Mouse (Mus musculus) heart, adult 2 months (tissue): ENCODE measurements at regions not wholly inside any gene's neighbourhood (a gene's known extent, or its start where the extent isn't known, plus 50 kb on each side); places are given as distances from the start of the nearest gene placed in this dataset.

Experiments
- DNase-seq, 2 experiments: peaks; one replicate each; pipeline ENCODE4 v3.0.0; 2021
- H3K27ac ChIP-seq: fragments of 200-600 bp; 2 replicates; pipeline ENCODE4 v1.8.1; 2022
- H3K27me3 ChIP-seq: fragments of 200-500 bp; 2 replicates; pipeline ENCODE4 v1.6.1; 2012; ENCODE audit warnings: mild to moderate bottlenecking, low read length, inconsistent platforms, mixed read lengths; ENCODE audit not compliant: control insufficient read depth, insufficient read depth
- H3K36me3 ChIP-seq: fragments of 200-500 bp; 2 replicates; pipeline ENCODE4 v1.6.1; 2012; ENCODE audit warnings: low read length, inconsistent platforms; ENCODE audit not compliant: control insufficient read depth, insufficient read depth
- H3K4me1 ChIP-seq: fragments of 200-500 bp; 2 replicates; pipeline ENCODE4 v1.6.1; 2011; ENCODE audit warnings: low read length; ENCODE audit not compliant: control insufficient read depth, insufficient read depth
- H3K4me3 ChIP-seq: fragments of 200-600 bp; 2 replicates; pipeline ENCODE4 v1.8.1; 2022
- H3K79me2 ChIP-seq: fragments of 200-500 bp; replicated peaks from 2 replicates; pipeline ENCODE4 v1.6.1; 2012; ENCODE audit warnings: mild to moderate bottlenecking, inconsistent platforms, low read length, moderate library complexity, mixed read lengths; ENCODE audit not compliant: control insufficient read depth, insufficient read depth
- H3K9ac ChIP-seq: fragments of 200-500 bp; 2 replicates; pipeline ENCODE4 v1.6.1; 2012; ENCODE audit warnings: low read depth, mild to moderate bottlenecking, control low read depth, inconsistent platforms, low read length, mixed read lengths
- CTCF ChIP-seq: fragments of 200-600 bp; IDR thresholded peaks from 2 replicates; pipeline ENCODE4 v1.8.1; 2022; ENCODE audit warnings: antibody characterized with exemption, mild to moderate bottlenecking, moderate library complexity
- EP300 ChIP-seq: fragments of 200-500 bp; IDR thresholded peaks from 2 replicates; pipeline ENCODE4 v1.6.1; 2011; ENCODE audit warnings: low read depth, low read length, control low read depth; ENCODE audit not compliant: insufficient read depth
- POLR2A ChIP-seq: fragments of 200-500 bp; IDR thresholded peaks from 2 replicates; pipeline ENCODE4 v1.6.1; 2011; ENCODE audit warnings: mild to moderate bottlenecking, low read depth, low read length, control low read depth; ENCODE audit not compliant: insufficient read depth
- WGBS: fragments of 180-500 bp; shearing (Covaris S2); methylation state at CpG from one replicate; pipeline ENCODE4 v1.1.7; 2018; 5-methylcytosine and 5-hydroxymethylcytosine counted together
- intact Hi-C: fragments of 180-260 bp; cut with DNase I; formaldehyde crosslinking; loops from one replicate; pipeline ENCODE4 v1.15.1; 2025

DNA sequence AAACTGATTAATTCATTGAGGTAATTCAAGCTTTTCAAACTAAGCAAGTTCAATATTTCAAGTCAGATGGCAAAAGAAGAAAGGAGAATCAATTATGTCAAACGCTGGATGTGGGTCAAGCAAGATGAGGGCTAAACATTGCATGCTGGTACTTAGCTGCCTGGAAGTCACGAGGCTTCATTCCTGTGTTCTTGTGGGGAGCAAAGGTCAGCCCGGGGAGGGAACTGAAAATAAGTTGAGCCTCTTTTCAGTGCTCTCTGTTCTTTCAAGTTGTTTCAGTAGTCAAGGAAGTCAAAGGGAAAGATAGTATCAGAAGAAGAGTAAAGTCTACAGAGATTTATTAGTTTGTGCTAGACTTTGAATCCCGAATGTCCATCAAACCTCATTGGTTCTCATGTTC, 122.9 kb upstream of the Fat1 start:
- TF ChIP-seq EP300: no peak
- TF ChIP-seq CTCF: no peak
- TF ChIP-seq POLR2A: no peak
- Histone ChIP-seq H3K27me3 (no peaks in the 10 kb centered on the region), H3K4me3 (no peak overlapping the region), H3K36me3 (no peaks in the 10 kb centered on the region), H3K27ac (no peak overlapping the region), H3K9ac (no peak overlapping the region), H3K4me1 (no peaks in the 10 kb centered on the region), H3K79me2 (no peaks in the 10 kb centered on the region)
- intact Hi-C loops: no loop called here
- DNase-seq: no peak
- 74% methylated on average over 4 of the region's 4 CpGs for WGBS

DNA sequence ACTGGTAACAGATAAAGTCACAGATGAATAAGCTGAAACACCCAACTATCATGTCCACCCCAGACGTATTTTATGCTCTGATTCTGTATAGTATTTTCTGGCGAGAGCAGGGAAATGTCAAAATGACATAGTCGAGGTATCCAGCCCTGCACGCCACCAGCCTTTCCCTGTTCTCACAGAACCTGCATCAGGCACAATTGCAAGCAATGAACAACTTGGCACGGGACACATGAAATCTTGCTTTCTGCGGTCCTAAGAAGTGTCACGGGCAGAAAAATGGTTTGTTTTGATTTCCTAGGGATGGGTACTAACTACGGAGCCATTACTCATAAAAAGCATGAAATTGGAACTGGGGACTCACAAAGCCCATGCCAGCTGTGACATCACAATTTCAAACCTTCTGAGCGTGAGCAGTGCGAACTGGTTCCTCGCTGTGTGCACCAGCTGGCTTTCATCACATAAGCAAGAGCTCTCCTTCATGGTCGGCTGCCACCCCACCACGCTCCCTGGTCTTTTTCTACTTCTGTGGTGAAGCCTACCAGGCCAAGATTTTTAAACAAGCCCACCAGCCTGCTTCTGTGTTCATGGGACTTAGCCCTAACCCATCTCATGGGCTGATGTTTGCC, 117.6 kb upstream of the Fat1 start:
- TF ChIP-seq CTCF: no peak
- no peak for TF ChIP-seq EP300
- no peak for TF ChIP-seq POLR2A
- Histone ChIP-seq H3K9ac (no peak overlapping the region), H3K27ac (no peak overlapping the region), H3K4me3 (no peak overlapping the region), H3K27me3 (no peaks in the 10 kb centered on the region), H3K36me3 (no peaks in the 10 kb centered on the region), H3K79me2 (no peaks in the 10 kb centered on the region), H3K4me1 (no peaks in the 10 kb centered on the region)
- intact Hi-C loops: no loop called here
- WGBS: 79% methylated on average over 13 of the region's 13 CpGs
- no peak for DNase-seq

DNA sequence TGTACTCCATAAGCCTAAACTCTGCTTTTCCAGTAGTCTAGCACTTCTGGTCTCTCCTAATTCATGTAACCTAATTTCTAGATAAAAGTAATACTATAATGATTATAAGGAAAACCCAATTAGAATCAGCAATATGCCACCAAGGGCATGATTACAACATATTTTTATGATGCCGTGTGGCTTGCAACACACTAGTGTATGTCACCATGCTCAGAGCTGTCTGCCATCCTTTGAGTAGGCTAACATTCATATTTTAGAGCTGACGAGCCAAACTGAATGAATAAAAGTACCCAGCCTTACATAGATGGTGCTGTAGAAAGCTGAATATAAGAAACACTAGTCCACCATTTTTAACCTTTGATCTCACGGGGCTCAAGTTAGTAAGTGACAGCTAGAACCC, 116.0 kb upstream of the Fat1 start:
- Histone ChIP-seq H3K27ac (no peak overlapping the region), H3K36me3 (no peaks in the 10 kb centered on the region), H3K4me3 (no peak overlapping the region), H3K79me2 (no peaks in the 10 kb centered on the region), H3K27me3 (no peaks in the 10 kb centered on the region), H3K9ac (no peak overlapping the region), H3K4me1 (no peaks in the 10 kb centered on the region)
- DNase-seq: no peak
- intact Hi-C loops: no loop called here
- 86% methylated on average over 3 of the region's 3 CpGs for WGBS
- no peak for TF ChIP-seq CTCF
- TF ChIP-seq POLR2A: no peak
- no peak for TF ChIP-seq EP300

DNA sequence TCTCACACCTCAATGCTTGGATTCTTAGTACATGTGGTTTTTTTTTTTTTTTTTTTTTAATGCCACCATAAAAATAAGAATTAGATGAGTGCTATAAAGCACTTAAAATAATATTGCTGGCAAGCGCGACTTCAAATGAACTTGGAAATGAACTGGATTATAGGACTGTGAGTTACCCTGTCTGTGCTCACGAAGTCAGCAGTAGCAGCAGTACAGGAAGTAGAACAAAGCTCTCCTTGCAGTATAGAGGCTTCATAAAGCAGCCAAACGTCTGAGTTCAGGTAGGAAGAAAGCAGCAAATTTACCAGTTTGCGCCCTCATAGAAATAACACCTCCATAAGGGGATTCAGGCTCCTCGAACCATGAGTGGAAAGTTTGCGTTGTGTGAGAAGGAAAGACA, 115.6 kb upstream of the Fat1 start:
- no peaks in the 10 kb centered on the region for H3K27me3 ChIP-seq
- 85% methylated on average over 7 of the region's 7 CpGs for WGBS

DNA sequence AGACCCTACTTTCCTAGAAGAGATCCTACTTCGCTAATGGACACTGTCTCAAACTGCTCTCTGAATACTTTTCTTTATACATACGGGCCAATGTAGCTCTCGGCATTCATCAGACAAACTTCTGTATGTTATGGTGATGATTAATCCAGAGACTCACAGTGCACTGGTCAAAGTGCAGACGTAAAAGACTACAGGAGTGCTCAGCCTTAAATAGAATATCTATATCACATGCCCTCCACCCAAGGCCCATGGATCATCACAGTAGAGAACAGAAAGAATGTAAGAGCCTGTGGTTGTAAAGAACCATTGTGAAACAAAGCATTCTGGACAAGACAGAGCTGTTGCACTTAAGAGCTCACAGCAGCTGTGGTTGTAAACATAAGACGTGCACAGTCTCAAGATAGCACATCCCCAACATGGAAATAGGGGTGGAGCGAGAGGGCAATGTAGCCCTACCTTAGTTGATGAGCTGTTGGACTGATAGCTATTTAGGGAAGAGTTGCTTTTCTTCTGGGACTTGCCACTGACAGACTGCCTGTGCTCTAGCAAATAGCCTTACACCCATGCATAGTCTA, 110.0 kb upstream of the Fat1 start:
- WGBS: 71% methylated on average over 6 of the region's 6 CpGs
- no peak overlapping the region for H3K27ac ChIP-seq

More for the DNA sequence above, 115.6 kb upstream of the Fat1 start:
- Histone ChIP-seq H3K79me2 (no peaks in the 10 kb centered on the region), H3K27ac (no peak overlapping the region), H3K4me1 (no peaks in the 10 kb centered on the region), H3K4me3 (no peak overlapping the region), H3K9ac (no peak overlapping the region), H3K36me3 (no peaks in the 10 kb centered on the region)
- DNase-seq: no peak
- TF ChIP-seq CTCF (no peak), EP300 (no peak), POLR2A (no peak)
- intact Hi-C loops: no loop called here

DNA sequence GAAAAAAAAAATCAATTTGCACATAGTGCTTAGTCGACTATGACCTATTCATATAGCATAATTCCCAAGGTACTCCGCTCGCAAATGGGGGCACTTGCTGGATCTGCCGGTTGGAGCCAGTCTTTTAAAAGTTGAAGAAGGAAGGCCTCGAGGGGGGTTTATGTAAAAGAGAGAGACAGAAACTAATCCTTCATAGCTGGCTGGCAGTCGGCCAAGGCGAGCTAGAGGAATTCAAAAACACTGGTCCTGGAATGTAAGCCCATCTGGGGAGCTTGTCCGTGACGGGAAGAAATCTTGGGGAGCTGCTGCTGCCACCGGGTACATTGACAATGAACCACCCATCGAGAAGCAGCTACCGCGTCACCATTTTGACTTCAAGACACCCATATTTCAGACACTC, 108.3 kb upstream of the Fat1 start:
- WGBS: 35% methylated on average over 13 of the region's 13 CpGs
- TF ChIP-seq EP300: no peak
- TF ChIP-seq CTCF: no peak
- TF ChIP-seq POLR2A: no peak
- no peak overlapping the region for H3K9ac ChIP-seq
- H3K79me2 ChIP-seq: no peaks in the 10 kb centered on the region
- peak; percentile 24 to 59 for DNase-seq
- H3K4me3 ChIP-seq: no peak overlapping the region
- H3K27ac ChIP-seq: no peak overlapping the region
- no peaks in the 10 kb centered on the region for H3K36me3 ChIP-seq
- intact Hi-C loops: no loop called here
- no peaks in the 10 kb centered on the region for H3K27me3 ChIP-seq
- no peaks in the 10 kb centered on the region for H3K4me1 ChIP-seq

More for the DNA sequence above, 110.0 kb upstream of the Fat1 start:
- Histone ChIP-seq H3K4me3 (no peak overlapping the region), H3K9ac (no peak overlapping the region), H3K4me1 (no peaks in the 10 kb centered on the region), H3K79me2 (no peaks in the 10 kb centered on the region), H3K27me3 (no peaks in the 10 kb centered on the region), H3K36me3 (no peaks in the 10 kb centered on the region)
- TF ChIP-seq EP300 (no peak), POLR2A (no peak), CTCF (no peak)
- DNase-seq: no peak
- intact Hi-C loops: no loop called here
